Mouse (Mus musculus): ENCODE results near the gene Cptp. TPM values are rescaled to one million over a fixed set of nuclear protein-coding genes. Genes with fewer than 3 reads are reported as not detected.

The Cptp gene
- polyA plus RNA-seq (2015; fragmentation: Nextera tagmentation; extraction: Ambion mirVana), result 8.4 and 10.2 TPM in 2 replicates

DNA sequence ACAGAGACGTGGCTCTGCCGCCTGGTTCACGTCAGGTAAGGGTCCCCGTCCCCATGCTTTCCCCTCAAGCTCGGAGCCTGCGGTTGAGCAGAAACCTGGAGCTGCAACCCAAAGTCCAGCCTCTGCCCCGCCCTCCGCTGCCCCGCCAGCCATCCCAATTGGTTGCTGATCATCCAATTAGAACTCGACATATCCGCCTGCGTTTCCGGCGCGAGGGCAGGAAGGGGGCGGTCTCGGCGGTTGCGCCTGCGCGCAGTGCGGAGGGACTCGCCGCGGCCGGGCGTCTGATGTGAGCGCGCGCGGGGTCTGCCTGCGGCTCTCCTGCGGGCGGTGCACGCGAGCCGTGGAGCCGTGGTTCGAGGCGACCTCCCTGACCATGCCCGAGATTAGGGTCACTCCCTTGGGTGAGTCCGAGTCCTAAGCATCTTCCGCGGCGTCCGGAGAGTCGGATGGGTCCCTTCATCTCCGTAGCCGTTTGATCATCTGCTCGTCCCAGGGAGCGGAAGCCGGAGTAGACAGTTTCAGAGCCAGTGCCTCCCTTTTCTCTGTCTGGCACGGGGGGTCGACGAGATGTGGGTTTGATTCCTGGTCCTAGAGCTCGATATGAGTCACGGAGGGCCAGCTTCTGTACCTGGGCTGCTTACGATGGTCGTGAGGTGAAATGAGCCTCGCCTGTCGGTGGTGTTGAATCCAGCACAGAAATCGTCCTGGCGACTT lies at the start of gene Cptp, which contains the start of gene Ints11:
Gene Cptp, minus strand, starts transcription at position 124 of the 717 bp plus-strand sequence.
Gene Ints11, plus strand, starts transcription at position 230 of the 717 bp plus-strand sequence.
- peak; percentile 96 for ATAC-seq (ENCODE audit: low read depth)
- Histone ChIP-seq H3K4me3 (replicated peaks) (peak within 1 kb of the TSS; percentile 84), H3K4me2 (peak within 1 kb of the TSS; percentile 97), H3K27me3 (no peaks in the 10 kb centered on the region), H3K9ac (peak within 1 kb of the TSS; percentile 89), H3K27ac (peak within 1 kb of the TSS; percentile 47), H3K9me3 (replicated peaks) (no peaks in the 10 kb centered on the region), H3K36me3 (peaks cover 56% of the 10 kb centered on the region), H3K4me1 (replicated peaks) (peaks cover 44% of the 10 kb centered on the region)
- under 1% methylated on average over 63 of the region's 63 CpGs for WGBS (ENCODE audit: insufficient replicate concordance)
- peak; percentile 96 for DNase-seq

DNA sequence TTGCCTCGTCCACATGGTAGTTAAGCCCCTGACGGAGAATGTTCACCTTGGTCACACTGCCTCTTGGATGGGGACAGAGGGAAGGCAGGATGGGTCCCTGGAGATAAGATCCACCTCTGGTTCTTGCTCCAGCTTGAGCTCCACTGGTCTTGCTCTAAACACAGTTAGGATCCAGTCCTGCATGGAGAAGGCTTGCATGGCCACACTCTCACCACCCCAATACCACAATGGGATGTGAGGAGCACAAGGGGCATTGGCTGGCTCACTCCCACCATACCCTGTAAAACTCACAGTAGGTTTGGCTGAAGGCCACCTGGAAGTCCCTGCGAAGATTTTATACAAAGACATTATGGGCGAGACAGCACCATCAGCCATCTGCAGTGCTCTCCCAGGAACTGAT lies 39.5 kb upstream of the Cptp start:
- no peak overlapping the region for H3K4me3 ChIP-seq (replicated peaks)
- no peak for DNase-seq
- H3K36me3 ChIP-seq, result peaks cover 30% of the 10 kb centered on the region
- H3K27me3 ChIP-seq, result no peaks in the 10 kb centered on the region
- no peak for ATAC-seq (ENCODE audit: low read depth)
- H3K9me3 ChIP-seq (replicated peaks), result 0 out of 2 replicates have a peak, but pooled peaks cover 3% of the 10 kb centered on the region
- no peaks in the 10 kb centered on the region for H3K4me1 ChIP-seq (replicated peaks)
- WGBS (ENCODE audit: insufficient replicate concordance), result 78% methylated on average over 4 of the region's 4 CpGs
- H3K4me2 ChIP-seq, result no peak overlapping the region
- no peak overlapping the region for H3K9ac ChIP-seq
- H3K27ac ChIP-seq, result no peak overlapping the region

- no peak overlapping the region for H3K9ac ChIP-seq
- 69% methylated on average over 7 of the region's 7 CpGs for WGBS (ENCODE audit: insufficient replicate concordance)
- ATAC-seq (ENCODE audit: low read depth) (peak; percentile 12; the same call in 1 of the 2 replicates), DNase-seq (no peak)
- H3K4me2 ChIP-seq, result no peak overlapping the region
- peaks cover 35% of the 10 kb centered on the region for H3K36me3 ChIP-seq
- 0 out of 2 replicates have a peak, but pooled peaks cover 3% of the 10 kb centered on the region for H3K9me3 ChIP-seq (replicated peaks)
- no peak overlapping the region for H3K4me3 ChIP-seq (replicated peaks)
- no peaks in the 10 kb centered on the region for H3K27me3 ChIP-seq
- no peak overlapping the region for H3K27ac ChIP-seq
- no peaks in the 10 kb centered on the region for H3K4me1 ChIP-seq (replicated peaks)
These were observed 39.0 kb upstream of the Cptp start for GRCm38 (mm10) chr4:155908281-155908680.

GRCm38 (mm10) chr4:155907003-155907402 lies 37.8 kb upstream of the Cptp start:
- WGBS (ENCODE audit: insufficient replicate concordance), result 83% methylated on average over 11 of the region's 11 CpGs
- no peak overlapping the region for H3K4me2 ChIP-seq
- H3K36me3 ChIP-seq, result peaks cover 48% of the 10 kb centered on the region
- DNase-seq (no peak), ATAC-seq (ENCODE audit: low read depth) (no peak)
- no peaks in the 10 kb centered on the region for H3K27me3 ChIP-seq
- no peak overlapping the region for H3K4me3 ChIP-seq (replicated peaks)
- 0 out of 2 replicates have a peak, but pooled peaks cover 3% of the 10 kb centered on the region for H3K9me3 ChIP-seq (replicated peaks)
- H3K4me1 ChIP-seq (replicated peaks), result no peaks in the 10 kb centered on the region
- no peak overlapping the region for H3K27ac ChIP-seq
- H3K9ac ChIP-seq, result no peak overlapping the region

DNA sequence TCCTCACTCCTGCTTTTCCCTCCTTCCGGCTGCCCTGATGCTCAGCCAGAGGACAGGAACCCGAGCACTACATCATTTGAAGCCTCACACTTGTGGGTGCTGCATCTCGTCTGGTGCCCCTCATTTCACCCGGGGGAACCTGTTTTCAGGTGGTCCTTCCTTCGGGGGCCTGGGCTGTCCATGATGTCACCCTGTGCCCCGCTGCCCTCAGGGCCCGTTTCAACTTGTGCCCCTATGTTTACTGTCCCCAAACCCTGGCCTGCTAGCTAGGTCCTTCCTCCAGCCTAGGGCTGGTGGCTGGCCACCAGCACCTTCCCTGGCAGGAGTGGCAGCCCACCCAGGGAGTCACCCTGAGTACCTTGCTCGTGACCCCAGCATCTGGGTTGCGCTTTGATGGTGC lies 36.9 kb upstream of the Cptp start:
- H3K9ac ChIP-seq, result no peak overlapping the region
- H3K4me1 ChIP-seq (replicated peaks), result no peaks in the 10 kb centered on the region
- H3K27ac ChIP-seq, result no peak overlapping the region
- H3K27me3 ChIP-seq, result no peaks in the 10 kb centered on the region
- DNase-seq (no peak), ATAC-seq (ENCODE audit: low read depth) (no peak)
- H3K36me3 ChIP-seq, result peaks cover 56% of the 10 kb centered on the region
- 0 out of 2 replicates have a peak, but pooled peaks cover 3% of the 10 kb centered on the region for H3K9me3 ChIP-seq (replicated peaks)
- WGBS (ENCODE audit: insufficient replicate concordance), result 83% methylated on average over 9 of the region's 9 CpGs
- no peak overlapping the region for H3K4me2 ChIP-seq
- H3K4me3 ChIP-seq (replicated peaks), result no peak overlapping the region

DNA sequence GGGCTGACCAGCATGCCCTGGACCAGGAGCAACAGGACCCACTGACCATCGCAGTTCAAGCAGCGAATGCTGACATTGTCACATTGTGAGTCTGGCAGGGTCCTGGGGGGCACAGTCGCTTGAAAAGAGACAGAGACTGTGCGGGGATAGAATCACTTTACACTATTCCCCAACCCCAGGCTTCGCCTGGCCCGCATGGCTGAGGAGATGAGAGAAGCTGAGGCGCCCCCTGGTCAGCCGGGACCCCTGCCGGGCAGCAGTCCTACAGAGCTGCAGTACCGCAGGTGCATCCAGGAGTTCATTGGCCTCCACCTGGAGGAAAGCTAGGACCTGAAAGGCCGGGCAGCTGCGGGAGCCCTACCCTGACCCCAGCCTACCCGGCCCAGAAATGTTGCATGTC lies 36.4 kb upstream of the Cptp start:
- no peak overlapping the region for H3K4me2 ChIP-seq
- no peaks in the 10 kb centered on the region for H3K27me3 ChIP-seq
- DNase-seq, result no peak
- ATAC-seq (ENCODE audit: low read depth), result no peak
- no peaks in the 10 kb centered on the region for H3K4me1 ChIP-seq (replicated peaks)
- H3K27ac ChIP-seq, result no peak overlapping the region
- H3K36me3 ChIP-seq, result peaks cover 61% of the 10 kb centered on the region
- 85% methylated on average over 13 of the region's 13 CpGs for WGBS (ENCODE audit: insufficient replicate concordance)
- no peak overlapping the region for H3K4me3 ChIP-seq (replicated peaks)
- H3K9ac ChIP-seq, result no peak overlapping the region
- H3K9me3 ChIP-seq (replicated peaks), result 0 out of 2 replicates have a peak, but pooled peaks cover 3% of the 10 kb centered on the region

- Histone ChIP-seq H3K9me3 (replicated peaks) (0 out of 2 replicates have a peak, but pooled peaks cover 3% of the 10 kb centered on the region), H3K4me2 (no peak overlapping the region), H3K9ac (no peak overlapping the region), H3K4me3 (replicated peaks) (no peak overlapping the region), H3K27ac (no peak overlapping the region), H3K27me3 (no peaks in the 10 kb centered on the region), H3K4me1 (replicated peaks) (no peaks in the 10 kb centered on the region), H3K36me3 (peaks cover 73% of the 10 kb centered on the region)
- 83% methylated on average over 13 of the region's 13 CpGs for WGBS (ENCODE audit: insufficient replicate concordance)
- ATAC-seq (ENCODE audit: low read depth) (no peak), DNase-seq (no peak)
These were observed 35.3 kb upstream of the Cptp start for GRCm38 (mm10) chr4:155904318-155905102.

DNA sequence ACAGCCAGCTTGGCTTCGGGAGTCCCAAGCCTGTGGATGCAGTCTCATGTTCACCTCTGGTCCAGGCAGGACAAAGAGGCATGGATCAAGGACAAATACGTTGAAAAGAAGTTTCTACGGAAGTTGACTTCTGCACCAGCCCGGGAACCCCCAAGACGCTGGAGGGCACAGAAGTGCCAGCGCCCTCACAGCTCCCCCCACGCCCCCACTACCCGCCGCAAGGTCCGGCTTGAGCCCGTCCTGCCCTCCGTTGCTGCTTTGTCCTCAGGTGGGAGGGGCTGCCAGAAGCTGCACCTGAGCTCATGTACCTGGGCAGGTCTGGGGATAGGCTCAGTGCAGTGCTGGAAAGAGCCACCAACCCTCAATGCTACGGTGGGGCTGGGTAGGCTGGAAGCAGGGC lies 34.0 kb upstream of the Cptp start:
- peaks cover 85% of the 10 kb centered on the region for H3K36me3 ChIP-seq
- no peak overlapping the region for H3K4me2 ChIP-seq
- no peak overlapping the region for H3K27ac ChIP-seq
- H3K9me3 ChIP-seq (replicated peaks), result 0 out of 2 replicates have a peak, but pooled peaks cover 3% of the 10 kb centered on the region
- no peaks in the 10 kb centered on the region for H3K27me3 ChIP-seq
- H3K4me1 ChIP-seq (replicated peaks), result no peaks in the 10 kb centered on the region
- 95% methylated on average over 13 of the region's 13 CpGs for WGBS (ENCODE audit: insufficient replicate concordance)
- H3K9ac ChIP-seq, result no peak overlapping the region
- no peak for ATAC-seq (ENCODE audit: low read depth)
- no peak overlapping the region for H3K4me3 ChIP-seq (replicated peaks)
- DNase-seq, result no peak

- H3K27ac ChIP-seq, result no peak overlapping the region
- WGBS (ENCODE audit: insufficient replicate concordance), result 55% methylated on average over 3 of the region's 3 CpGs
- H3K27me3 ChIP-seq, result no peaks in the 10 kb centered on the region
- DNase-seq, result no peak
- ATAC-seq (ENCODE audit: low read depth), result no peak
- 0 out of 2 replicates have a peak, but pooled peaks cover 3% of the 10 kb centered on the region for H3K9me3 ChIP-seq (replicated peaks)
- no peak overlapping the region for H3K9ac ChIP-seq
- H3K4me3 ChIP-seq (replicated peaks), result no peak overlapping the region
- no peaks in the 10 kb centered on the region for H3K4me1 ChIP-seq (replicated peaks)
- H3K36me3 ChIP-seq, result peaks cover 95% of the 10 kb centered on the region
- no peak overlapping the region for H3K4me2 ChIP-seq
These were observed 32.0 kb upstream of the Cptp start for GRCm38 (mm10) chr4:155901205-155901604.

DNA sequence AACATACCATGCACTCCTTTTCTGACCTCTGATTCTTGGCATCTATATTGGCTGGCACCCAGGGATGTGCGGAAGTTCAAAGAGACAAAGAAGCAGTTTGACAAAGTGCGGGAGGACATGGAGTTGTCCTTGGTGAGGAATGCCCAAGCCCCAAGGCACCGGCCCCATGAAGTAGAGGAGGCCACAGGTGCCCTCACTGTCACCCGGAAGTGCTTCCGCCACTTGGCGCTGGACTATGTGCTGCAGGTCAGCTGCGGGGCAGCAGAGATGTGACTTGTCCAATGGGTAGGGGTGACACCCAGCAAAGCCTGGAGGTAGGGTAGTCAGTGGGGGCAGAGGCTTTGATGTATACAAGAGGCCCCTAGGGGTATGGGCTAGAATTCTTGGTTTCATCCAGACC lies 30.1 kb upstream of the Cptp start:
- no peak overlapping the region for H3K4me2 ChIP-seq
- no peak overlapping the region for H3K9ac ChIP-seq
- ATAC-seq (ENCODE audit: low read depth), result no peak
- peaks cover 17% of the 10 kb centered on the region for H3K4me1 ChIP-seq (replicated peaks)
- DNase-seq, result no peak
- no peak overlapping the region for H3K27ac ChIP-seq
- H3K27me3 ChIP-seq, result no peaks in the 10 kb centered on the region
- WGBS (ENCODE audit: insufficient replicate concordance), result 89% methylated on average over 7 of the region's 7 CpGs
- H3K4me3 ChIP-seq (replicated peaks), result no peak overlapping the region
- peaks cover 83% of the 10 kb centered on the region for H3K36me3 ChIP-seq
- 0 out of 2 replicates have a peak, but pooled peaks cover 2% of the 10 kb centered on the region for H3K9me3 ChIP-seq (replicated peaks)

- ATAC-seq (ENCODE audit: low read depth) (no peak), DNase-seq (no peak)
- 82% methylated on average over 2 of the region's 2 CpGs for WGBS (ENCODE audit: insufficient replicate concordance)
- H3K27me3 ChIP-seq, result no peaks in the 10 kb centered on the region
- H3K36me3 ChIP-seq, result peaks cover 72% of the 10 kb centered on the region
- no peak overlapping the region for H3K4me2 ChIP-seq
- no peak overlapping the region for H3K4me3 ChIP-seq (replicated peaks)
- no peak overlapping the region for H3K27ac ChIP-seq
- H3K9ac ChIP-seq, result no peak overlapping the region
- H3K4me1 ChIP-seq (replicated peaks), result peaks cover 27% of the 10 kb centered on the region
- H3K9me3 ChIP-seq (replicated peaks), result no peaks in the 10 kb centered on the region
These were observed 29.1 kb upstream of the Cptp start for GRCm38 (mm10) chr4:155898318-155898717.
